Mouse (Mus musculus): ENCODE measurements around the gene Gss.

- TF ChIP-seq CTCF (IDR thresholded peaks at IDR 0.05; ENCODE audit: low read depth, low read length) (no peak), POLR2A (IDR thresholded peaks at IDR 0.05; ENCODE audit: extremely low read depth, insufficient read depth, low read length) (no peak)
Measured at GRCm38 (mm10) chr2:155623996-155624395, 31.4 kb upstream of the Gss start.
